Mouse (Mus musculus): ENCODE data around the gene B3gntl1. TPM values are rescaled to one million over a fixed set of nuclear protein-coding genes. Genes with fewer than 3 reads are reported as not detected.

B3gntl1 gene
- 14.9 and 16.9 TPM in 2 replicates for total RNA-seq (2021)
- long read RNA-seq, transcript B3gntl1-202 (13 exons, 2,864 nt), result major isoform, 9 of 13 reads
- long read RNA-seq, partial matches to known transcripts, result 1 of 13 reads
- long read RNA-seq, other reads (novel, unspliced or antisense), result 3 of 13 reads

DNA sequence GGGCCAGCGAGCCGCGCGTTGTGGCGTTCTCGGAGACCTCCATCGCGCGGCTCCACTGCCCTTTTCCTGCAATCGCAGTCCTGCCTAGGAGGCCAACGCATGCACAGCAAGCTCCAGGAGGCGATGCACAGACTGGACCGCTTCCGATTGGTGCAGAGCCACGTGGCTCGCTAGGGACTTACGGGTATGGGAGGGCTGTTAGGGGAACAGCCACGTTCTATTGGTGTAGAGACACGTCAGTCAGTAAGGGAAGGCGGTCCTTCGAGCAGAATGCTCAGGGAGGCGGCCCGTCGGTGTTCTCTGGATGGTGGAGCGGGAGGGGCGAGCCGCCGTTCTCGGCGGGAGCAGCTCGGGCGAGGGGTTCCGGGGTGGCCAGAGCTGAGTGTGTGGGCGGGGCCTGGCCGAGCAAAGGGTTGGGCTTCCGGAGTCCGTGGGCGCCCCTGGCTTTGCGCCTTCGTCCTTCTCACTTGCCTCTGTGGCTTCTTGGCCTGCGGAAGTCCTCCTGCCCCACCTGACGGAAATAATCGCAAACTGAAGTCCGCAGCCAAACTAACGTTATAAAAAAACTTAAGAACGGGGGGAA lies at the start of gene B3gntl1:
Gene B3gntl1 (minus strand): TSS at position 164 of the 583 bp plus-strand sequence.
- DNase-seq, result peak; percentile 98

DNA sequence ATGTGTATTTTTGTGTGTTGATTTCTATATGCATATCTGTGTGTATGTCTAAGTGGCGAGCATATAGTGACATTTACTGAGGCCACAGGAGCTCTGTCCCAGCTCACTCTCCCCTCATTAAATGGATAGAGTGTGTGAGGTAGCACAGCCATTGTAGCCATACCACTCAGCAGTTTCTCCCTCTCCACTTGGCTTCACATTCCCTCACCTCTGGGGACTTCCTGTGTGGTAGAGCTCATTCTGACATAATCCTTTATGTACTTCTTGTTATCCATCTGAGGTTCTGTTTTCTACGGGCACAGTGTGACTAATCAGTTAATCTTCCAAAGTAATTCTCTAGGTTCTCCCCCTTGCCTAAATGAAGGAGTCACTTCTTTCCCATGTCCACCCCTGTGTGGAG lies 49.5 kb upstream of the B3gntl1 start:
- no peak for DNase-seq

DNA sequence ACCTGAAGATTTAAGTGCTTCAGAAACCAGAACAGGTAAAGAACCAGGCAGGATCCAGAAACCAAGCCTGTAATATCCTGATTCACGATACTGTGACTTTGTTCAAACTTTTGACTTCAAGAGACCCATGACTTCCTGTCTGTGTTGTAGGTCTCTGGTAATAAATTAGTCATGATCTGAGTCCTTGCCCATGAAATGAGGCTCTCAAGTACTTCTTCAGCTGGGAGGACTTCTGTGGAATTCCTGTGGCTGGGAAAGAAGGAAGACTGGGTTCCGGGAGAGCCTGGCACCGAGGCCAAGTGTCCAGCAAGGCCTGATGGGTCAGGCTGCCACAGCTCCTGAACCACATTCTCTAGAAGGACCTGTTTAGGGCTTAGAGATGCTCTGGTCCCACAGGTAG lies 47.8 kb upstream of the B3gntl1 start:
- DNase-seq, result no peak

DNA sequence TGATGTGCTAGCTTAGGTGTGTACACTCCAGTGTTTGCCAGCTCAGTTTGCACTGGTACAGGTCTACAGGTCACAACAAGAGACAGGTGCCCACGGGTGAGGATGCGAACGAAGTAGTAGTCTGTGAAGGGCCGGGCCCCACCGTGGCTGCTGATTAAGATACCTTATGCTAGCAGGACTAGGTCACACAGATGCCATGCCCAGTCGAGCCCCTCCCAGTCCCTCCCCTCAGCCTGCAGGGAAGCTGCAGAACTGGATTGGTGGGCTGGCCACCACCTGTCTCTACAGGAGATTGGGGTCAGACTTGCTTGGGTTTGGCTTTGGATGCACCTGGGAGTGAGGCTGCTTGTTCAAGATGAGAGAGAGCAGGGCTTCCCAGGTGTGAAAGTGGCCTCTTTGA lies 44.8 kb upstream of the B3gntl1 start:
- DNase-seq, result no peak

DNA sequence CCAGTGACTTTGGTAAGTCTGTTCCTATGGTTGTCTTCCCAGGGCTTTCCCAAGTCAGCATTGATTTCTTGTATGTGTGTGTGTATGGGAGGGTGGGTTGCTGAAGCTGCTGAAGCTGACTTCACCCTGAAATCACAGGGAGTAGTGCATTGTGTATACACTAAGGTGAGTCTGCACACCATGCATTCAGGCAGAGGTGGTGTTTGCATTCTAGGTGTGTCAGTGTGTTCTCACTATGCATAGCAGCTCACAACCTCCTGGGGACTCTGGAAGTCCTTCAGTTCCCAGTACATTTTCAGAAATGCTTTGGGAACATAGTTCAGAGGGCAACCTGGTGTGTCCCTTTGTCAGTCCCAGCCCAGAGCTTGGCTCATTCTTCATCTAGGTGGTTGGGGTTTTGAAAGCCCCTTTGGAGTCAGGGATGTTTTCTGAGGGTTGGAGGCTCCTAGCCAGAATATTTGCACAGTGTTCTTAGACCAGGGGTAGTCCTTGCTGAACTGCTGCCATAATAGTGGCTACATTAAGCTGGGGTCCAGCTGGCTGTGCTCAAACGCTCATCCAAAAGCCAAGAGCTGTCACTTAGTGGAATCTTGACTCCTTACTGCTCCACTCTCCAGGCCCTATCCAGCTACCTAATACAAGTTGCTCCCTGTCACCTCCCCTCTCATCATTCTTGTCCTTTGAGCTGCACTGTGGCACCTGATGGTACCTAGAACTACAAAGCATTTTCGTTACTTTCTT lies 42.0 kb upstream of the B3gntl1 start:
- DNase-seq, result no peak

DNA sequence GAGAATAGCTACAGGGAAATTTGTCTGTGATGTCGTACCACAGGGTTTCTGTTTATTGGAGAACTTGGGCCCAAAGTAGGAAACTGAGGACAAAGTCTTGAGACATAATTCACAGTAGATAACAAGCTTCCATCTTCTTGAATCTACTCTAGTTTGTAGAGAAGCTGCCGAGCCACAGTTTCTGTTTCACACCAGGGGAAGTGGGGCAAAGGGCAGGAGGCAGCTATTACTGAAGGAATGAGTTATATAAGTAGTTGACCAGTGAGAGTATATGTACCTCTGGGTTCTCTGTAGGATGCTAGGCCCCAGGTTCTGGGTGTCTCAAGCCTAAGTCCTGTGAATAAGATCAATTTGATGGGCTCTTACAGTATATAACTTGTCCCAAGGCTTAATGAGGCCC lies 40.6 kb upstream of the B3gntl1 start:
- DNase-seq, result no peak

DNA sequence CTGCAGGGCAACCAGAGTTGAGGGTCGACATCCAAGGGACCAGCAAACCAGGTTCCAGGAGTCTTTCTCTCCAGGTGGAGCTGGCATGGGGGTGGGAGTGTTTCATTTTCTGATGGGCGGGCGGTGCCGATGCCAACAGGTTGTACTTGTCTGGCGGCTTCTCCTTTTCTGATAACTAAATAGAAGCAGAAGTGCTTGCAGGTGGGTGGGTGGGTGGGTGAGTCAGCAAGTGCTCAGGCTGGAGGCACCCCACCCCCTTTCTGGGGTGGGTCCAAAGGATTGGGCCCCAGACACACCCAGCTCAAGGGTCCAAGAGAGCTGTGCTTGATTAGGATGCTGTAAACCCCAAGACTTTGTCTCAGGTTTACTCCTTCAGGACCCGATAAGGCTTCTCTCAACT lies 40.0 kb upstream of the B3gntl1 start:
- DNase-seq, result no peak

DNA sequence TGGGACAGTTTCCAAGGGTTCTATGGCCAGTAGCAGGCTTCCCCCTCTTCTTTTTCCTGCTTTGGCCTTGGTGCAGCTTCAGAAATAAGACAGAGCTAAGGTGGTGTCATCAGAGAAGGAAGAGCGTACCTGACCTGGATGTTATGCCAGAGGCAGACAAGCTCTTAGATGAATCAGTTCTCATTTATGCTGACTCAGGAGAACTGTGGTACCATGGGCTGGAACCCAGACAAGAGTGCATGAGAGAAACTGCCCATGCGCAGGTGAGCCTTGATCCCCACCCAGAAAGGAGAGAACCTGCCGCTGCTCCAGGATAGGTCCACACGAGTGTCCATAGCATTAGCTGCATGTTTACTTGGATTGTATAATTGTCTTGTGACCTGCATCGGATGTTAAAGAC lies 37.3 kb upstream of the B3gntl1 start:
- no peak for DNase-seq

DNA sequence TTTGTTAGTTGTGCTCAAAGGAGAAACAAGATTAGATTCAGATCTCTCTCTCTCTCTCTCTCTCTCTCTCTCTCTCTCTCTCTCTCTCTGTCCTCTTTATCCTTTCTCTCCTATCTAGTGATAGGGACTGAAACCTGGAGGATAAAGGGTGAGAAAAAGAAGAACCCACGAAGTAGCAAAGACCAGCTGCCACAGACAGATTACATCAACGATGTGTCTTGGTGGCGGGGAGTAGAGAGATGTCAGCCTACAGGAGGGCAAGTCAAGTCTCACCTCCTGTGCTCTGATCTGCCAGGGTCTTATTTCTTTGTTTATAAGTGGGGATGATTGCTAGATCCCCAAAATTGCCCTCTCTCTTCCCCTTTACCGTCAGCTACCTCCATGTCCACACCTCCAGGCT lies 36.3 kb upstream of the B3gntl1 start:
- no peak for DNase-seq

DNA sequence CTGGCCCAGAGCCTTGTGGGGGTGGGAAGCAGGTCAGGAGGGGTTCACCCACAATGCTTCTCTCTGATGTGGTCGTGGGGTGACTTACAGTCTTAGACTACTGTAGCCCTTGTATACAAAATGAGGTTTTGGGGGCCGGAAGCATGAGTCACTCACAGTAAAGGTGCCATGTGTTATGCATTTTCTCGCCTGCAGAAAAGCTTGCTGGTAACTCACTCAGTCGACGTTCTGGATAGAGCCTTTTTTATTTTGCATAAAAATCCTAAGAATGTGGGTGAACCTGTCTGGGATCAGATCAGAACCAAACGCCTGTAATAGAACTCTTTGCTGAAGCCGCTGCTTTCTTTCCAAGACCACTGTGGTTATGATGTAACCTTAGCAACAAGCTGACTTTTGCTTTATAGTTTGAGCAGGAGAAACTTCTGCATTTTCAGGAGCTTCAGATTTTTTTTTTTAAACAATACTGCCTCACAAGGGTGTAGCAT lies 33.6 kb upstream of the B3gntl1 start:
- no peak for DNase-seq

DNA sequence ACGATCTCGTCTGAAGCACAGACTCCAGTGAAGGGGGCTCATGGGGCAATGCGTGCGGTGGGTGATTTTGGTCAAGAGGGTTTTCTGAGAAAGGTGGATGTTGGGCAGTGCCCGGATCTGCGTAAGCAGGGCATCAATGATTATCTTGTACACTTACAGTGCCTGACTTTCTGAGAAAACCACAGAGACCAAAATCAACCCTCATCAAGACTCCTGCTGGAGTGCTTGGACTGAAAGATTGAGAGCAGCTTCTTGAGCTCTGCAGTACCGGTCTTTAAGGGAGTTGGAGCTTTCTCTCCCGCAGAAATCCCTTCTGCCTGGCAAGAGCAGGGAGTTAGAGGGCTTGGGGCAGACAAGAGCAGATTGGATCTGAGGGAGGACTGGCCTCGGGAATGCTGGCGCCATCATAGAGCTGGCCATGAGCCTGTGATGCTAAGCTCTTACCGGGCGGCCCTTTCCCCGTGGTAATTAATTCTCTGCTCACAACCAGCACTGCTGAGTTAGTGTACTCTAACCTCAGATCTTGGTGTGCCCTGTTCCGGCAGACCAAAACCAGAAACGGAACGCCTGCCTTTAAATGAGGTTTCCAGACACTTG lies 30.8 kb upstream of the B3gntl1 start:
- peak; percentile 10 for DNase-seq

DNA sequence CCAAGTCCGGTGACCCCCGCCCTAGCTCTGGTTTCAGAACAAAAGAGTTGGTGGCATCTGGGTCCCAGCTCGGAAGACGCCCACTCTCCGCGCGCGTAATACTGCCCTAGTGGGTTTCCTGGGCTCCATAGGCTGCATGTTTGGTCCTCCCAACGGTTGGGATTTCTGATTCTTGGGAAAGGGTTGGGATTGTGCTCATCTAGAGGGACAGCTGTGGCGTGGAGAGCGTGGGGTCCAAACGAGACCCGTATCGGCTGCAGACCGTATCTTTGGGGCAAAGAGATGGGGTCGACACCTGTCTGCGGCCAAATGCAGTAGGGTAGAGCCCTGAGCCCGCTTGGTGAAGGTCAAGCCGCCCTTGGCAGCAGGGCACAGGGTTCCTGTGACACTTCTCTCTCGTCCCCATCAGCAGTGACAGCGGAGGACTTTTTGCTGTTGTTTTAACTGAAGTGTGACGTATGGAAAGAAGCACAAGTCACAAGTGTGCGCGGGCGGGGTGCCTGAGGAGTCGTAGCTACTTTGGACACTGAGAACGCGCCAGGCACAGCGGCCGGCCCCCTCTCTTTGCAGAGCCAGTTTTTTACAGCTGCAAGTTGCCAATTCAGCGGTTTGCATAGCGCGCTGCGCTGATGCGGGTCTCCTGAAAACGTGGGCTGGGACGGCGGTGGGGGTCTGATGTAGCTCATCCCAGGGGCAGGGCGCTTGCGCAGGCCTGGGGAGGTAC lies 30.1 kb upstream of the B3gntl1 start:
- peak; percentile 61 for DNase-seq

DNA sequence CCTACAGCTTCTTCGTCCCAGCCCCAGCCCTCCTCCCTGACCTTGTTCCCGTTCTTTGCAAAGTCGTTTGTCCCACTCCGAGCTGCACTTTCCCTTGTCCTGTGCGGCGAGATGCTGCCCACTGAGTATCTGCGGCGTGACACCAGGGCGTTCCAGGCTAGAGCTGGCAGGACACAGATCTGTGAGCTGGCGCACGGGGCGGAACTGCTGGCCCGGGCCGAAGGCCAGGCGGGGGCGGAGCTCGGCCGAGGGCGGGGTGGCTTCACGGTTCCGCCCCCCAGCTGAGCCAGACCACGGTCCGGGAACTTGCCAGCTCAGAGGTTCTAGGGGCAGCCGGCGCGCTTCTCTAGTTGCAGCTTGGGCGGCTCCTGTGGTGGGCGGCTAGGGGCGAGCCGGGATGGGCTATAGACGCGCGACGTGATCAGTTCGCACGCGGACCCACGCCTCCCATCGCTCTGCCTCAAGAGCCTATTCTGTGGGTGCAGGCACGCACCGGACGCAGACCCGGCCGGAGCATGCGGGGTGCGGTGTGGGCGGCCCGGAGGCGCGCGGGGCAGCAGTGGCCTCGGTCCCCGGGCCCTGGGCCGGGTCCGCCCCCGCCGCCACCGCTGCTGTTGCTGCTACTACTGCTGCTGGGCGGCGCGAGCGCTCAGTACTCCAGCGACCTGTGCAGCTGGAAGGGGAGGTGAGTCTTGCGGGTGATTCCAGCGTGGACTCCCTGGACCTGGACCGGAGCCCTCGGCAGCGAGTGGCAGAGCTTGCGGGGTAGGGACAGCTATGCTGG lies 29.4 kb upstream of the B3gntl1 start:
- DNase-seq, result peak; percentile 97

DNA sequence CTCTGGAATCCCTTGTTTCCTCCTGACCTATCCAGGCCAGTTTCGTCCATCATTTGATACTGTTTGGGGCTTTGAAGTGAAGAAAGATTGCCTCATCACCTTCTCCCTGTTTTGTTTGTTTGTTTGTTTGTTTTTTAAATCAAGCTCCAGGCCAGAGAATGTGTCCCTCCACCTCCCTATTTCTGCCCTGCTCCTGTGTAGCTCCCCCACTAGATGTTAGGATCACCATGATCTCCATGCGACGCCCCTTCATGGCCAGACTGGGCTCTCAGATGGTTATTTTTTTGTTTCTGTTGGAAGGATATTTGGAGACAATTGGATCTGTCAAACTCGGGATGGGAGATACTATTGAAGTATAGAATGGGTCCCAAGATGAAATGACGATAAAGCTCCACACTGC lies 28.3 kb upstream of the B3gntl1 start, which contains the start of gene Metrnl:
Gene Metrnl (plus strand): TSS at position 301 of the 400 bp plus-strand sequence.
- DNase-seq, result no peak

DNA sequence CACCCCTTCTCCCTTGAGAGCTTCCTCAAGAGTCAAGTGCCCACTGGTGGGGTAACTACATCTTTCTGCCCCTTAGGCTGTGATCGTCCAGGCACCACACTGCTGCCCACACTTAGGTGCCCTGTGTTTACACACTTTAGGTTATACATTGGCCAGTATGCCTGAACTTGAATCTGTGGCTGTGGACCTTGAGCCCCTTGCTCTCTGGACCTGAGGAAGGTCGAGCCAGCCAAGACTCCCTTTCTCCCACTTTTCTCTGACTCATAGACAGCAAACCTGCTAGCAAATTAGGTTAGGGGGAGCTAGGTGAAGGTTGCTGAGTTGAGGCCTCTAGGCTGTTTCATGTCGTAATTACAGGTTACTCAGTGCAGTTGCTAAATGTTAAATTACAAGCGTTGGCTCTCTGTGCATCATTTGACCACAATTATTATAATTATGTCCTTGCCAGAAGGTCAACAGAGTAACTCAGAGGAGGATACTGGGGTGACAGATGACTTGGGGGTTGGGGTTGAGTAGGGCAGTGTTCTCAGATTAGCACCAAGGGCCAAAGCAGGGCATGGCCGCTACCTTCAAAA lies 25.5 kb upstream of the B3gntl1 start:
- DNase-seq, result peak; percentile 6

DNA sequence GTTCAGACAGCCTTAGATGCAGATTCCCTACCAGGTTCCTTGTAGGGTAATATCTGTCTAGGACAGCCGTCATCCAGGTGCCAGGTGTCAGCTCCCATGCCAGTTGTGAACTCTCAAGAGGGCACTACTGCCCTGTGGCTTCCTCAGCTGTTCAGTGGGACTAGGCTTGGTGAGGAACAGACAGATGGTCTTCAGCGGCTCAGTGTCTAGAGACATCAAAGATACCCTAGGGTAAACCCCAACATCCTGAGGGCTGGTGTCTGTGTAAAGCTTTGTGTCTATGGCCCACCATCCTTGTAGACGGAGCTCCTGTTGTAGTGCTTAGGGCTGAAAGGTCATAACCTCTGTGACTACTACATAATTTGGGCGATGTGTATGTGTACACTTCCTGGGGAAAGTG lies 24.3 kb upstream of the B3gntl1 start:
- DNase-seq, result no peak

DNA sequence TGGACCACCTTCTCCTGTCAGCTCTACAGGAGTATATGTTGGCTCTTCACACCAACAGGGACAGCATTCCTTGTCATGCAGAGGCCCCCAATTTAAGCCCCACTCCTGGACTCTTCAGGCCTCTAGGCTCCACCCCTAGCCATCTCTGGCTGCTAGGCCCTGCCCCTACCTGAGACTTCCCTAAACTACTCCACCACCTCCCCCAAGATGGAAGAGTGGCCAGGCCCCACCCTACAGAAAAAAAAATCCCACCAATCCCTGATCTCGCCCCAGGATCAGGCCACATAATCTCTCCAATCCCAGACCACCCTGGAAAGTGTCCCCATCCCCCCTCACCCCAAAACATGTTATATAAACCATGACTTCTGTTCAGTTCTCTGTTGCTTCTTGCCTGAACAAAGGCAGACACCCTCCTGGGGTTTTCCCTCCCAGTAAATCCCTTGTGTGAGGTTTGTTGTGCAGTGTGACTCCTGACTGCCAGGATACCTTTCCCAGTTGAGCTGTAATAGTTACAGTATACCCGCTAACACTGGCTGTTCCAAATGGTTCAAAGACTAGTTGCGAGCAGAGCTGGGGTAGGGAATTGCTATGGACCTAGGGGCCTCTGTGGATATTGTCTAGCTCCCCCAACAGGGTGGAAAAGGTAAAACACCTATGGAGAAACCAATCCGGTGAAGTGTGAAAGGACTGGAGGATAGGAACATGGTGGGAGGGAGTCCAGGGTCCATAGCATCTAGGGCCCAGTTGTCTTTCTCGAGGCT lies 22.5 kb upstream of the B3gntl1 start:
- DNase-seq, result no peak

DNA sequence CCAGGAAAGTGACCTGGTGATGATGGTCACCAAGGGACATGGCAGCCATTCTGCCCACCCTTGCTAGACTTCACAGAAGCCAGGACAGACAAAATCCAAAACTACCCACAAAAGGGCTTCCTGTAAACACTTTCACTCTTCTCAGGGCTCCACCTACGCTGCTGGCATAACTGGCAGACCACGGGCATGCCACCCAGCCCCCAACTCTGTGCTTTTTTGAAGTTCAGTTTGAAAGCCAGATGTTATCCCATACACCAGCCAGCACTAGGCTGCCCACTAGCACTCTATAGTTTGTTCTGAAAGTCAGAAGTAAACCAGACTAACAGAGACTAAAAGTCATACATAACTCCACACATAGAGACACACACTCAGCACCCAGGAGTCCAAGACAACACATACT lies 15.1 kb upstream of the B3gntl1 start:
- DNase-seq, result no peak

DNA sequence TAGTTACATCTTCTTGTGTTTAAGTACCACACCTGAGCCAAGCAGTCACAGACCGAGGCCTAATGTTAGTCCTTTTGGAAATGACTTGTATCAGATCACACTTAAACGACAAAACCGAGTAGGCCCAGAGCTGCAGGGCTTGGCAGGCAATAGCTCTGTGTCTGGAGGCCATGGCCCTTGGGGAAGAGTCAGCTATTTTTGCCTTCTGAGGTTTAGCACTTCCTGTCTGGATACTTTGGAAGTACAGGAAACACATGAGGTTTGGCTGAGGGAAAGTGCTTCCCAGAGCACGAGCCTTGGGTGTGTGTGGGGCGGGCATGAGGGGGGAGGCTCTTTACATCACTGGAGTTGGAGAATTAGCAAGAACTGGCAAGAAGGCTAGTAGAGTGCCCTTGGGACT lies 13.7 kb upstream of the B3gntl1 start:
- DNase-seq, result peak; percentile 11

DNA sequence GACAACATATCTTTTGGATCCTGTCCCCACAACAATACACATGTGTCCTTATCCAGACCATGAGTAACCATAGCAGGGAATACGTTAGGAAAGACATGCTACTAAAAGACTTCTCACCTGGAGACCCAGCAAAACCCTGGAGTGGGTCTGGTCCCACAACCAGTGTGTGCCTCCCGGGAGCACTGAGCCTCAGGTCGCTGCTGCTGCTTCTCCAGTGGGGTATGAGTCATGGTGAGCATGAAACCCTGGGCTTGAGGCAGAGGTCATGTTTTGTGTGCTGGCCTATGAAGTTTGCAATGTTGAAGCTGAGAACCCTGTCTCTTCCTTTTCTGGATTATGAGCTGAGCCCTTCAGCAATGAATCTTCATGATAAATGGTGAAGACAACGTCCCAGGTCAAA lies 13.1 kb upstream of the B3gntl1 start:
- no peak for DNase-seq
